Mouse (Mus musculus): ENCODE measurements at regions not wholly inside any gene's neighbourhood (a gene's known extent, or its start where the extent isn't known, plus 50 kb on each side); places are given as distances from the start of the nearest gene placed in this dataset.

DNA sequence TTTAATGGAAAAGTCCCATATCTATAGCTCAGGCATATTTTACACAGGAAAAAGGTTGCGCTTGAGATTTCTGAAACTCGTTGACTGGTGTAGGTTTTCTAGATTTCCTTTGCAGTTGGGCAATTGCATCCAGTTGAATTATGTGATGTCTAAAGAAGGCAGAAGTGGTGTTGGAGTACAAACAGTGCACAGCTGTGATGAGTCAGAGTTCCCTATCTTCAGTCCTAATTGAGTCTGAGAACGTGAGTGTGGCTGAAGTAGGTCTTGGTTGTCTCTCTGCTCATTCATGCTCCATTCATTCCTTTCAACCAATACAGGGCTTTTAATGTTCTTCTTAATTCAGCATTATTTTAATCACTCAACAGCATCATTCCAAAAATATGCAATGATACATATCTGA is 142.9 kb upstream of the Dpyd start:
- no peak for ATAC-seq

DNA sequence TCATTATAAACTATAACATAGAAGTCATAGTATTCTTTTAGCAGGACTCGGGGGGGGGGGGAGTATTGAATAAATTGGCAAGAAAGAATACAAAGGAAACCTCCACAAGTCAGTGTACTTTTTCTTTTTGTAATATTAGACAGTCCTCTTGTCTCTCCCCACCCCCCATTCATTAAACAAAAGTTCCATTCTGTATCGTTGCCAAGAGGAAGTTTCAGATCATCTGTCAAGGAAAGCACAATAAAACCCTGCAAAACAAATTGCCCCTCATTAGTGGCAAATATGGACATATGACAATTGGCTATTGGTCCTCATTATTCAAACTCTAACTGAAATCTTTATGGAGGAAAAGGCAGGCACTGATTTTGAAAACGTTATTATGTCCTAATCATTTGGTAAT is 140.2 kb upstream of the Dpyd start:
- no peak for ATAC-seq

DNA sequence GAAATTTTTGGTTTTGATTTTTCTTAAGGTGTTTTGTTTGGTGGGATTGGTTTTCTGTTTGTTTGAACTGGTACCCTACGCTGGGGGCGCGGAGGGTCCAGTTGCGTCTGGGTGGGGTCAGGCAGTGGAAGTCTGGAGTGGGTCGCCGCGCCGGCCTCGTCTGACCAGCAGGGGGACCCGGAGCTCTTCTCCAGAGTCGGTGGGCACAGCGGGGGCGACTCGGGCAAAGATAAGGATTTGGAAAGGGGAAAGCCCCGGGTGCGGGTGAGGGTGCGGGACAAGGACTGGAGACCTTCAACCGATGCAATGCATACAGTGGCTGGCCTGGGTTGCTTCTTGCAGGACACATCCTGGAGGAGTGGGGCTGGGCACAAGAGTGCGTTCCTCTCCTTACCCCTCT is 136.2 kb upstream of the Dpyd start:
- ATAC-seq: no peak

DNA sequence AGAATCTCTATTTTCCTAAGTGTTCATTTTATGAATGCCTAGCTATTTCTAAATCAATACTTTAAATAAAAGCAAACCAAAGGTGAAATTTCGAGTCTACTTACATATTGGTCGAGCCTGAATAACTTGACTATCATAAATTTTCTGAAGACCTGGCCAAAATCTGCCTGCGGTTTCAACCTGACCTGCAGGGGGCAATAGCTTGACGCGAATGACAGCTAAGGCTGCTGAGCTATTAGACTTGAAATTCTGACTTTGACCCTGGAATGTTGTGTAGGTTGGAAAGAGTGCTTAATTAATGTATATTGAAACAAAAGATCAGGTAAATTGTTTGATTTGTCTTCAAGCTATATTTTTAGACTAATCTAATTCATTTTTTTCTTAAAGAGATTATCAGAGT is 133.4 kb upstream of the Dpyd start:
- ATAC-seq: no peak

DNA sequence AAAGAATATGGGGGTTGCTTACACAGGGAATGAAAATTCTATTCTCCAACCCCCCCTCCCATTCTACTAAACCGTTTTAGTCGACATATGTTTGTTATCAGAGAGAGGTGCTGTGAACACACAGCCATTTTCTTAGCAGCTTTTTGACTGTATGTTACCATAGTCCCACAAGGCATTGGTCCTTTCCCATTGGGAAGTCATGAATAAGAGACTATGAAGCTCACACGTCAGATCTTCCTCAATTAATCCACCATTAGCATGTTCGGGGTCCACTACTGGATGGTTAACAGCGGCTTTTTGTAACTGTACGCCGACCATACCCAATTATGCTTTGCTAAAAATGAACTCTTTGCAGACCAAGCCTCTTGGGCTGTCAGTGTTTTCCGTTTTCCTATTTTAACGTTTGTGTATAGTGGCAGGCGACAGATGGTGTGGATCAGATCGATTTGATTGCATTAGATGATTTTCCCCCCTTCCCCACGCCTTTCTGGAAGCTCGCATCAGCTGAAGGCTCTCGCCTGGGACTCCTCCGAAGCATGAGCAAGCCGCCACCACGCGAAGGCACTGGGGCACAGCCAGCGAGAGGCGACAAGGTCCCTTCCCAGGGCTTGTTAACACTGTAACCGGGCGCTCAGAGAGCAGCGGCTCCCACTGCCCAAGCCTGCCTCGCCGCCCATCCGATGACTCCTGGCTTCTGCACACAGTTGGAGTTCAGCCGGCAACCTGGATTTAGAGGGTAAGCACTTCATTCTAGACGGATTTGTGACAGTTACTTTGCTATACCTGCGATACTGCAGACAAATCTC is 131.9 kb upstream of the Dpyd start:
- ATAC-seq: no peak

- no peak for ATAC-seq
Measured at GRCm38 (mm10) chr3:118430631-118430906, 131.4 kb upstream of the Dpyd start.

DNA sequence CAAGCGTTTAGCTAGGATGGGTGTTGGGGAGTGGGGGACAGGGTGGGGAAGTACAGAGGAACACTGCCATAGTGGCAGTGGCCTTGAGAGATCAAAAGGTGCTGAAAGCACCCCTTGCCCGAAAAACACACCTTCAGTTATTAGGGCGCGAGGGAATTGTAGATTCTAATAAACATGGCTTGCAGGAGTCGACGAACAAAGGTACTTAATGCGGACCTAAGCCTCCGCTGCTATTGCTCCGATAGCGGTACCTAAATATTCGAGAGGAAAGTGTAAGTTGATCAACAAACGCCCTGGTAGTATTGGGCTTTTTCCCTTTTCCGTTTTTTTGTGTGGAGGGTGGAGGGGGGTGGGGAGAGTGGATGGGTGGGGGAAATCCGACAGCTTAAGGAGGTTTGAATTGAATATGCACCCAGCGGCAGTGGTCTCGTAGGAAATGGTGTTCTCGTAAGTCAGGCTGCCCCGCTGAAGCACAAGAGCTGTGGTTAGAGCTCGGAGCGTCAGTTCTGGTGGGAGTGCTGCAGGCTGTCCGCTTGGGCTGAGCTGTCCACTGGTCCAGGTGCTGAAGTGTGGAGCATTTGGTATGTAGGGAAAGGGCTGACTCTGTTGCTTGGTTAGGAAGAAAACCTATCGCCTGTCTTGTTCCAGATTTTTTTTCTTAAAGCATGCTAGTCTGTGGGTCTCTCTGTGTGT is 130.8 kb upstream of the Dpyd start:
- no peak for ATAC-seq

DNA sequence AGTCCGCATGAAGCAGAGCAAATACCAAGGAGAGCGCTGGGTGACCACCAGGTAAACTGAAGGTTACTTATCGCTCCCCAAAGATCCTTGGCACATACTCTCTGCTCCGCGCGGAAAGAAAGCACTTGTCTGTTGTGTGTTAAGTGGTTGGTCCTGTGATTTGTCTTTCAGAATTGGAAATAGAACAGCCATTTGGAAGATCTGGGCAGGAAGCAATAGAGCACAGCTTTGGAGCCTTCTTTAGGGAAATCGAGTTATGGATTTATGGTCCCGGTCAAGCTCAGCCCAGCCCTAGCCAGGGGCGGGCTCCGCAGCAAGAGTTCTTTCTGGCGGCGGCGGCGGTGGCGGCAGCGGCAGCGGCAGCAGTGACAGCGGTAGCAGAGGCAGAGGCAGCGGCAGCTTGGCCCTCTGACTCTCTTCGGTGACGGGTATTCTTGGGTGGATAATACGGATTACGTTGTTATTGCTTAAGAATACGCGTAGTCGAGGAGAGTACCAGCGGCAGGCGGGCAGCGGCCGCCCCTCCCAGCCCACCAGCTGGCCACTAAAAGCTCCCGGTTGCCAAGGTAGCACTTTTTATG is 128.4 kb upstream of the Dpyd start:
- no peak for ATAC-seq

GRCm38 (mm10) chr3:118434311-118434710 is 127.6 kb upstream of the Dpyd start:
- no peak for ATAC-seq

GRCm38 (mm10) chr3:118434847-118435246 is 127.1 kb upstream of the Dpyd start:
- no peak for ATAC-seq

- ATAC-seq: no peak
Measured at GRCm38 (mm10) chr3:118435248-118435647, 126.7 kb upstream of the Dpyd start.

DNA sequence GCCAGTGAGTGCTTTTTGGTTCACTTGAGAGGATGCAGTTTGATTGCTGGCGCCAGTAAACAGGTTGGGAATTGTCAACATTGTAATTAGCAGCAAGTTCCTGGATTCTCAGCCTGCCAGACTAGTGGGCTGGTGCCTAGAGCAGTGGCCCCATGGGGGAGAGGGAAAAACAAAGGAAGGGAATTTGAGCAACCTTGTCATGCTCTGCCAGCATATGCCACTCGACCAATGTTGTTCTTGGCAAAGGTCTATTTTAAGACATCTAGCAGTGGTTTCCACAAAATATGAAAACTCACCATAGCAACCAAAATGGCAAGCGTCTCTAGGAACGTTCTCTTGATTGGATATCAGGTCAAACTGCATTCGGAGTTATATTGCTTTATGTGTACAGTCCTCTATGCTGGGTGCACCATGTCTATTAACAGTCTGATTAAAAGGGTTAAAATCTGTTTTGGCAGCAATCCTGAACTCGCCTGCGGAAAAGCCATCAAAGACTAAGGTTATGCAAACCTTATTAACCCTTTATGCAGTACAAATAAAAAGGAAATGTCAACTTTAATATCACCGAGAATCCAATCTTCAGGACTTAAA is 118.1 kb upstream of the Dpyd start:
- no peak for ATAC-seq

DNA sequence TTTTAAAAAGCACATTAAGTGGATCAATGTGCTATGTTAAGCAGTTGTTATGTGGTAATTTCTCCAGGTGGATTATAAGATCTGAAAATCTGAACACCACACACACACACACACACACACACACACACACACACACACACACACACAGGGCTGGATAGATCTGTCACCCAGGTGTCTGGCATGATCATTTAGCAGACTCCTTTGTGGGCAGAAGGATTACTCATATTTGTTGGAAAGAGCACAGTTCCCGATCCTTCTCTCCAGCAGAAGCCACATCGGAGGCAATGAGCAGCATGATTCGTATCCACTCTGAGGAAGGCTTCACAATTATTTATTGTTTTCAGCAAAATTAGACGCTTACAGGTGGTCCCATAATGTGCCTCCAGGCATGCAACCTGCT is 116.6 kb upstream of the Dpyd start:
- ATAC-seq: no peak

DNA sequence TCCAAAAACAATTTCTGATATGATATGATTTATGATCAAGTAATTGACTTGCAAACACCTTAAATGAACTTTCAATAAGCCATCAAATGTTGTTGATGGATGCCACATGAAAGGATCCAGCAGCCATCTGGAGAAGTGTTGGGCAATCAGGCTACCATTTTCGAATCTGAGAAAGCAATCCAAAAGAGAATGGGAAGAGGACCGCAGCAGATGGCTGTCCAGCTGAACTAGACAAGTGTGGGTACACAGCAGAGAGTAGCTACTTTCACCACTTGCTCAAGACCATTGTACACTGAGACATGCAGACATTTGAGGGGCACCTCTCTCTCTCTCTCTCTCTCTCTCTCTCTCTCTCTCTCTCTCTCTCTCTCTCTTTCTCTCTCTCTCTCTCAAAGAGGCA is 102.3 kb upstream of the Dpyd start:
- no peak for ATAC-seq

DNA sequence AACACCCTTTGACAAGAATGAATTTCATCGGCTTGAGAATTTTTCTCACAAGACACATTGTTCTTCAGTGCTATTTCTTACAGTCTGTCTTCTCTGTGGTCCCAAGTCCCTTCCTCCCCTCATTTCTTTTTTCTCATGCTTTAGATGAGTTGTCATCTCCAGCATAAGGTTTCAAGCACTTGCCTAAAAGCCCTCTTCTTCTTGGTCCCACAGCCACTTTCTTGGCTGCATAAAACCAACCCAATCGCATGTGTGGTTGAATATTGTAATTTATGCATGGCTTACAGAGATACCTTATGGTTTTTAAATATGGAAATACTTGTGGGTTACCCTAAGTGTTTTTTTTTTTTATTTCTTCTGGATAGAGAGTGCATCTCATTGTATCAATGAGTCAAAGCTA is 96.3 kb upstream of the Dpyd start:
- ATAC-seq: no peak

DNA sequence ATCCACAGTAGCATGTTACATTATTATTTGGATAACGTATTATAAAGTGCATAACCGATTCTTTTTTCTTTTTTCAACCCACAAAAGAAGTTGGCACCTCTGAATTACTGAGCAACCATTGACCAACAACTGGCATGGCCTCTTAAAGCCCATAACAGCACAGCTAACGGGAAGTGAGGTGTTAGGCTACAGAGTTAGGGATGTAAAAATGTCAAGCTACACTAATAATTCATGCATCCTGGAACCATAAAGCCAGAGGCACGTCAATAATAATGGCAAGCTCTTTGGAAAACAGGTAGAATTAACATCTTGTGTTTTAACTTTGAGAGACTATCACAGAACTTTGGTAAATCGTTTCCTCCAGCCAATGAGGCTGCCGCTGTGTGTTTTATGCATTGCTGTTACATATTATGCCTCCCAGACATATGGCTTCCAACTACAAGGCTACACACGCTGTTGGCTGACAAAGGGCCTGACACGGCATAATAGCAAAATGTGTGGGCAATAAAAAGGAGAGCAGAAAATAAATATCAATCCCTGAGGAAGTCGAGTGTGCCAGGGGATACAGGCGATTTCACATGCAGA is 89.6 kb upstream of the Dpyd start:
- ATAC-seq: no peak

- no peak for ATAC-seq
Measured at GRCm38 (mm10) chr3:118478065-118478464, 83.9 kb upstream of the Dpyd start.

GRCm38 (mm10) chr3:118480515-118481248 is 81.2 kb upstream of the Dpyd start:
- no peak for ATAC-seq

DNA sequence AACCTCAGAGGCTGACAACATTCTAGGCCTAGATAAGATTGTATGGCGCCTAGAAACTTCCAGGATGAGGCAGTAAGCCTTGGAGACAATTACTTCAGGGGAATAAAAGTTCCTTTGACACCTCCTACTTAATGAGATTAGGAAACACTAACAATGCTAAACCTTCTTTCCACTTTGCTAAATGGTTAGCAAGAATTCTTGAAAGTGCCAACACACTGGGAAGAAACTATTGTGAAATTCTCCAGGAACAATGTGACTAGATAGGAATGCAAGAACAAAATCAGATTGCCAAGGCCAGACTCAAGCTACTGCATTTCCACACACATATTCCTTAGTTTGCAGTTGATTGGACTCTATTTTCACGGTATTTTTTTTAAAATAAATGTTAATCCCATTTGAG is 76.0 kb upstream of the Dpyd start:
- no peak for ATAC-seq

DNA sequence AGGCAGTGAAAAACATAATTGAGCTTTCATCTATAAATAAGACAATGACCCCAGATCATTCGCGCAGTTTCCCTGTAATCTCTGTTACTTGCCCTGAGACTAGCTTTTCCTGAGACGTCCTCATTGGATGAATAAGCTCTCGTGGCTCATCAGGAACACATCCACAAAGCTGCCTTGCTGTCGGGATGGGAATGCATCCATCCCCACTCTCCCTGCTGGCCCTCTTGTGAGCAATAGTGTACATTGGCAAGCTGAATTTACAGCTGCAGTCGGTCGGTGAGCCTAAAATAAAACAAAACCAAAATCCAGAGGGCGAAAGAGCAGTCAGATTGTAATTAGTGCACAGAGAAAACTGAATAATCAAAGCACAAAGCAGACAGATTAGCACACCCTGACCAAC is 74.5 kb upstream of the Dpyd start:
- ATAC-seq: no peak

DNA sequence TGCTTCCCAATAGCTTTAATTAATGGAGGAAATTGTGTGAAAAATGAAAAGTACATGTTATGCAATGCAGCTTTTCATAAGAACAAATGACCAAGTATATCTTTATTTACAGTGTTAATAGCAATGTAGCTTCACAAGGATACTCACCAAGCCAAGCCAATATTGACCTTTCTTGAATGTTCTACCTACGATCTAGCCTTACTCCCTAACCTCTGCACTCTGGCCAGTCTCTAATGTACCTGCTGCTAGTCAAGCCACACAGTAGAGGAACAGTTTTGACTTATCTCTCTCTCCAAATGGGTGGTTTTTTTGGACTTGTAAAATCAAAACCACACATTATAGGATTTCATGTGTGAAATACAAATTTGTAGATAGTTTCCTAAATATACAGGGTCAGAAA is 70.8 kb upstream of the Dpyd start:
- ATAC-seq: no peak

DNA sequence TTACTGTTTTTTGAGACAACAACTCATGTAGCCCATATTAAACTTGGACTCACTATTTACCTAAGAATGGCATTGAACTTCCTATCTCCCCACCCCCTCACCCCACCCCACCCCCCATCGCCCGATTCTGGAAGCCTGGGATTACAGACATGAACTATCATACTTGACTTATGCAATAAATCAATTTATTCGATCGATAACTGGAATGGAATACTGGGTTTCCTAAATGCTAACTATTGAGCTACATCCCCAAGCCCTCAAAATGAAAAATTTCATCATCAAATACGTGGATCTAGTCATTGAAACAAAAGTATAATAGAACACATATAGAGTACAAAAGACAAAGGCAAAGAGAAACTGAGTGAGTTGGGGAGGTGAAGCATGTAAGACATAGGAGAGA is 70.1 kb upstream of the Dpyd start:
- no peak for ATAC-seq

DNA sequence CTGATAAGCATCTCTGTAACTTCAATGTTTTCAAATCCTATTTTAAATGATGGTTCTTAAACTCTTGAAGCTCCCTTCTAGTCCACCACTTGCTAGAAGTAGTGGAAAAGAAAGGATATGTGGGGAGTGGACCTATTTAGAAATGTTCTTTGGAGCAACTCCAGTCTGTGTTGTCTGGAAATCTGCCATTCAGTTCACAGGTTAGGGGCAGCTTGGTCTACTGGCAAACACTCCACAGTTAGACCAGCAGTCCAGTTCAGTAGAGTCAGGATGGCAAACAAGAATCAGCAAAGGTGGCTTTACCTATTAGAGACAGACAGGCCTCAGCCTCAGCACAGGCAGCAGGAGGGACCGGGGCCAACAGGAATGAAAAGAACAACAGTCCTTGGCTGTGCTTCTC is 67.3 kb upstream of the Dpyd start:
- ATAC-seq: no peak
